ENCODE assay signal across 18 mouse cellular contexts in genomic region chr2:62425941-62426340, GRCm38 (mm10). TPM values are rescaled to one million over a fixed set of nuclear protein-coding genes. Genes with fewer than 3 reads are reported as not detected.
DNase-seq lines count a peak whose midpoint lies in the region; ATAC-seq and TF ChIP-seq lines count a peak whose summit lies in the region.
"Had no signal": no experiment of that assay in that cellular context is flagged by ENCODE, and none has a peak within 500 bp of the region (broad histone marks: within the 10 kb centered on the region; RNA-seq: fewer than 3 reads in every experiment).

No protein-coding gene starts in this region.

- ATAC-seq in Patski = peak; percentile 93
- no peak for ATAC-seq in forebrain, embryonic 16.5 days
- ATAC-seq: lung, postnatal 0 days had no signal

- H3K4me2 ChIP-seq in forebrain, embryonic 16.5 days (ENCODE audit: low read length) = no peak overlapping the region
- H3K4me2 ChIP-seq: liver, embryonic 13.5 days; stomach, embryonic 15.5 days had no signal

- no peak overlapping the region for H3K4me3 ChIP-seq in forebrain, embryonic 16.5 days (replicated peaks; ENCODE audit: low read length)
- H3K4me3 ChIP-seq: forebrain, embryonic 10.5 days; liver, embryonic 13.5 days; midbrain, embryonic 10.5 days; stomach, embryonic 15.5 days had no signal

- 92% methylated on average over 3 of the region's 3 CpGs for WGBS in forebrain, embryonic 16.5 days

- no peaks in the 10 kb centered on the region for H3K36me3 ChIP-seq in forebrain, embryonic 16.5 days (ENCODE audit: control insufficient read depth, insufficient read depth)
- H3K36me3 ChIP-seq: forebrain, embryonic 10.5 days; liver, embryonic 13.5 days; midbrain, embryonic 10.5 days; stomach, embryonic 15.5 days had no signal

- H3K4me1 ChIP-seq in forebrain, embryonic 16.5 days (replicated peaks; ENCODE audit: control insufficient read depth, insufficient read depth, low read length) = no peaks in the 10 kb centered on the region
- H3K4me1 ChIP-seq: forebrain, embryonic 10.5 days; liver, embryonic 13.5 days; stomach, embryonic 15.5 days had no signal

- no peak overlapping the region for H3K9ac ChIP-seq in forebrain, embryonic 16.5 days (replicated peaks; ENCODE audit: low read depth, low read length)
- H3K9ac ChIP-seq: liver, embryonic 13.5 days; stomach, embryonic 15.5 days had no signal

- POLR2A ChIA-PET in Patski (lab: Charles Lee) = no interaction called here

- in situ Hi-C loops in Patski (cut with MboI; ENCODE audit: low pct_unique_long_range_greater_than_20kb) = no loop called here

- no peaks in the 10 kb centered on the region for H3K27me3 ChIP-seq in Patski
- H3K27me3 ChIP-seq in forebrain, embryonic 16.5 days (replicated peaks; ENCODE audit: control insufficient read depth, insufficient read depth, low read length) = no peaks in the 10 kb centered on the region
- H3K27me3 ChIP-seq: liver, embryonic 13.5 days; stomach, embryonic 15.5 days had no signal

- peak; percentile 48 for DNase-seq in adrenal gland, adult 2 months
- DNase-seq in adrenal gland, postnatal 4 days (ENCODE audit: low spot score in 2 of 2) = no peak
- DNase-seq in heart, postnatal 10 days = peak; percentile 21 to 32
- DNase-seq in heart, postnatal 4 days = no peak
- peak; percentile 53 for DNase-seq in Patski (ENCODE audit: low read depth, low spot score)
- DNase-seq in gastrocnemius, postnatal 14 days = peak; percentile 25
- DNase-seq in thymus, postnatal 14 days = no peak
- DNase-seq: cerebellum, adult 18-20 months; kidney, postnatal 14 days; liver, embryonic 13.5 days had no signal

- CTCF ChIA-PET in Patski (lab: Charles Lee) = interaction anchor here (0.8 kb wide), 1 partner anchor 11 kb away, joined by 3 read pairs; no protein-coding TSS in a partner anchor

- no peak for TF ChIP-seq CTCF in Patski (IDR thresholded peaks at IDR 0.05)

- no peak overlapping the region for H3K27ac ChIP-seq in forebrain, embryonic 16.5 days (ENCODE audit: low read length)
- H3K27ac ChIP-seq: forebrain, embryonic 10.5 days; liver, embryonic 13.5 days; midbrain, embryonic 10.5 days; stomach, embryonic 15.5 days had no signal

- intact Hi-C loops in heart, postnatal 10 days (cut with DNase I) = no loop called here
- intact Hi-C loops in gastrocnemius, postnatal 14 days (cut with DNase I; ENCODE audit: low total_unique reads) = no loop called here

- H3K9me3 ChIP-seq in forebrain, embryonic 16.5 days (ENCODE audit: control insufficient read depth, low read length) = no peaks in the 10 kb centered on the region
- H3K9me3 ChIP-seq: forebrain, embryonic 10.5 days; liver, embryonic 13.5 days; midbrain, embryonic 10.5 days; stomach, embryonic 15.5 days had no signal

RNA-seq across cellular contexts. Expression of gene Dpp4, which starts 13.9 kb away (rescaled TPM):
- total RNA-seq in adrenal gland, adult 2 months (2021) = 1 to 10 TPM; 3.1 to 3.5 TPM
- polyA plus RNA-seq in adrenal gland, adult 2 months (2012; rRNA removed) = 0.31 and 0.35 TPM in 2 replicates
- total RNA-seq in adrenal gland, postnatal 4 days (2021) = 10 to 100 TPM in 1 of 2 experiments, 1 to 10 TPM in 1; 4.4 to 26.4 TPM
- 1 to 10 TPM; 5.1 to 8.7 TPM for total RNA-seq in heart, postnatal 10 days (2021)
- 10 to 100 TPM in 1 of 2 experiments, 1 to 10 TPM in 1; 8.2 to 10.6 TPM for total RNA-seq in heart, postnatal 4 days (2021)
- polyA plus RNA-seq in Patski (2021) = 3.8 TPM
- total RNA-seq in gastrocnemius, postnatal 14 days (2021) = 1 to 10 TPM; 3.7 to 7.3 TPM
- 1.3 and 1.8 TPM in 2 replicates for polyA plus RNA-seq in forebrain, embryonic 16.5 days (2015; fragmentation: Nextera tagmentation; extraction: Ambion mirVana)

RNA-seq across cellular contexts. Expression of gene Gcg, which starts 57.5 kb away (rescaled TPM):
- not detected for total RNA-seq in adrenal gland, adult 2 months (2021)
- not detected in 2 replicates for polyA plus RNA-seq in adrenal gland, adult 2 months (2012; rRNA removed)
- 100 to 1,000 TPM in 1 of 2 experiments, not detected in 1; 240 TPM for total RNA-seq in adrenal gland, postnatal 4 days (2021)
- total RNA-seq in heart, postnatal 10 days (2021) = not detected
- total RNA-seq in heart, postnatal 4 days (2021) = not detected
- polyA plus RNA-seq in Patski (2021) = not detected
- not detected for total RNA-seq in gastrocnemius, postnatal 14 days (2021)
- 2.7 and 2.8 TPM in 2 replicates for polyA plus RNA-seq in forebrain, embryonic 16.5 days (2015; fragmentation: Nextera tagmentation; extraction: Ambion mirVana)
- total RNA-seq: heart, postnatal 36 days; layer of hippocampus, postnatal 10 days; left cerebral cortex, postnatal 36 days had no signal
- polyA plus RNA-seq: forebrain, embryonic 10.5 days; liver, embryonic 13.5 days; lung, postnatal 0 days; midbrain, embryonic 10.5 days had no signal

Comparison
In these comparisons a context has a peak if more than half of its experiments do, and no peak if none do; other contexts are left out.
1. DNase-seq: peak in adrenal gland, adult 2 months (single experiment), heart, postnatal 10 days (2 of 2), Patski (single experiment) and gastrocnemius, postnatal 14 days (single experiment); none in adrenal gland, postnatal 4 days (0 of 2), heart, postnatal 4 days (single experiment) and thymus, postnatal 14 days (single experiment).